Mouse (Mus musculus) cerebellum, adult 2 months (tissue): Measurements from ENCODE around the gene Zgrf1. TPM values are rescaled to one million over a fixed set of nuclear protein-coding genes. Genes with fewer than 3 reads are reported as not detected.

Experiments
- DNase-seq, 2 experiments: peaks; one replicate each; pipeline ENCODE4 v3.0.0; 2021
- H3K27ac ChIP-seq: fragments of 200-500 bp; 2 replicates; pipeline ENCODE4 v1.5.1; 2012; ENCODE audit warnings: low read length, control low read depth, inconsistent platforms; ENCODE audit not compliant: insufficient read depth
- H3K27me3 ChIP-seq: fragments of 200-500 bp; 2 replicates; pipeline ENCODE4 v1.6.1; 2012; ENCODE audit warnings: inconsistent platforms, mild to moderate bottlenecking, low read length, moderate library complexity; ENCODE audit not compliant: control insufficient read depth, insufficient read depth
- H3K4me1 ChIP-seq: fragments of 200-500 bp; 2 replicates; pipeline ENCODE4 v1.6.1; 2011; ENCODE audit warnings: low read length; ENCODE audit not compliant: control insufficient read depth, insufficient read depth
- H3K4me3 ChIP-seq: fragments of 200-500 bp; replicated peaks from 2 replicates; pipeline ENCODE3; 2011; ENCODE audit warnings: mild to moderate bottlenecking, low read depth, low read length, control low read depth; ENCODE audit not compliant: insufficient read depth
- CTCF ChIP-seq: fragments of 200-500 bp; IDR thresholded peaks from 2 replicates; pipeline ENCODE4 v1.5.1; 2011; ENCODE audit warnings: low read depth, mild to moderate bottlenecking, control low read depth, low read length, moderate library complexity, borderline replicate concordance; ENCODE audit not compliant: insufficient read depth
- POLR2A ChIP-seq: fragments of 200-500 bp; IDR thresholded peaks from 2 replicates; pipeline ENCODE4 v1.6.1; 2011; ENCODE audit warnings: low read length, control low read depth, borderline replicate concordance; ENCODE audit not compliant: insufficient read depth
- WGBS: fragments of 180-500 bp; shearing (Covaris S2); methylation state at CpG from one replicate; pipeline ENCODE4 v1.1.7; 2018; 5-methylcytosine and 5-hydroxymethylcytosine counted together
- polyA plus RNA-seq: library from polyadenylated mRNA; depleted of rRNA; stranded (reverse); fragments of >200 nt; gene quantifications from 2 replicates; pipeline ENCODE4 v1.2.3, GENCODE M21; 2012

Gene Zgrf1
- polyA plus RNA-seq, 1 experiment: 6.4 TPM

DNA sequence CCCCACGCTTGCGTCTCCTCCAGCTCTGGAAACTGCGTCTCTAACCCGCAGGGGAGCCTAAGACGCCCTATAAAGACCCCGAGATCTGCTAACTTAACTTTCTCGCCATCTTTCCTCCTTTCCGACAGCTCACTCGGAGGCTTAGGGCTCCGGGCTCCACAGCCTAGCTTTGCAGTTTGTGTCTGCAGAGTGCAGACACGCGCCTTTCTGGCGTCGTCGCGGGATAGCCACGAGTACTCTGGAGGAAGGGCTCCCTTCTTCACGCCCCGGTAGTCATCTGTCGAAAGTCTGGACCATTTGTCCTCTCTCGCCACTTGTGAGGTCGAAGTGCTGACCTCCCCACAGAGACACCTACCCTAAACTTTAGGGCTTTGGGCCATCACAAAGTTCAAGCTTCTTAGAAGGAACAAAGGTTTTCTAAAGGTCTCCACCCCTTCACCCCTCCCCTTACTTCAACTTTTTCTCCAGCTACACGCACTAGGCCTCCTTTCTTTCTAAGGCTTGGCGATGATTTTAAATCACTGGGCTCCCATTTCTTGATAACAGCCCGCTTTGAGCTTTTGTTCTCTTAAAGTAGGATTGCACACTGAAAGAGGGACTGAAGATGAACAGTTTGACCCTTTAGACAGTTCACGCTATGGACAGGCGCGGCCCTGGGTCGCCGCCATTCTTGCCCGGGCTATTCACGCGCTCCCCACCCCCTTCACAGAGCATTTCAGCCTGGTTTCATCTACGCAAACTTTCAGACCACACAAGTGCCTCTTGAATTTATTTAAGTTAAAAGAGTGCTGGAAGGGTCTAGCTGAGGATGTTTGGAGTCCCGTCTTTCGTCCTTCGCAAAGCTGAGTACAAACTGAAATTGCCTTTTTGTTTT lies 75.3 kb downstream of the Zgrf1 start:
- WGBS: 6% methylated on average over 37 of the region's 37 CpGs
- no peak for TF ChIP-seq CTCF
- TF ChIP-seq POLR2A: no peak
- H3K27me3 ChIP-seq: peaks cover 26% of the 10 kb centered on the region; the same call in 1 of the 2 replicates
- H3K4me1 ChIP-seq: no peaks in the 10 kb centered on the region
- H3K4me3 ChIP-seq: no peak overlapping the region
- DNase-seq: no peak
- no peak overlapping the region for H3K27ac ChIP-seq

DNA sequence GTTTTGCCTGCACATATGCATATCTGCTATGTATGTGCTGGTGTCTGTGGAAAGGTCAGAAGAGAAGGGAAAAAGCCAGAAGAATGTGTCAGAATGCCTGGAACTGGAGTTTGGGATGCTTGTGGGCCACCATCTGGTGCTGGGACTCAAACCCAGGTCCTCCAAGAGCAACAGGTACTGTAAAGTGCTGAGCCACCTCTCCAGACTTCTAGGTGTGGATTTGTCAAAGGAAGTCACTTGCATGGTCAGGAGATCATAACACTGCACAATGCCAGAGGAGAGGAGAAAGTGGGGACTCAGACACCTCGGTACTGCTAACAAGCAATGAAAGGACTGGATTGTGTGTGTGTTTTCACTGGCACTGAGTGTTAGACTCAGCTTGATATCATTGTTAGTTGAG lies 76.9 kb downstream of the Zgrf1 start:
- Histone ChIP-seq H3K27me3 (peaks cover 26% of the 10 kb centered on the region; the same call in 1 of the 2 replicates), H3K4me1 (no peaks in the 10 kb centered on the region), H3K27ac (no peak overlapping the region), H3K4me3 (no peak overlapping the region)
- 22% methylated on average over 1 of the region's 1 CpGs for WGBS
- TF ChIP-seq CTCF (no peak), POLR2A (no peak)
- DNase-seq: peak in 1 of 2 experiments; percentile 22

DNA sequence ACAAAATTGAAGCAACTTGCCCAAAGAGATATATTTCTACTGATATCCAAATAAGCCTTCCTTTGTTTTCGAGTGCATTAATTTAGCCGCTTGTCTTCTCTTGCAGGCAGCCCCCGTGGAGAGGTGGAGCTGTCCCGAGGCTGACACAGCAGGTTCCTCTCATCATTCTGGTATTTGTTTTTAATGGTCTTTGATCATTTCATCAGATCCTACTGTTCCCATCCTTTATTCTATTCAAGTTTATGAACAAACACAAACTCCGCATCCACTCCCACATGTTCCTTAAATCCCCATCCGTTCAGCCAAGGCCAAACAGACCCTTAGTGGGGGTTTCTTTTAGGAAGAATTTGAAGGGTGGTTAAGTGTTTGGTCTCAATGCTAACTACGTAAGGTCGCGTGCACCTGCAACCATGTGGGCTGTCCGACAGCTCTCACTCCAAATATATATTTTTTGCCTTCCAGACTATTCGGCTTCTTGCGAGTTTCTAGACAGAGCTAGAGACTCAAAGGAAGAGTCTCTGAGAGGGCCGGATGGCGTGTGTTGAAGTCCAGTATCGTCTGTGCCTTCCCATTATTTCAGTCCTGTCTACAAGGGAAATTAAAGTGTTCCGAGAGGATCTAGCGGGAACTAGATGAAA lies 77.6 kb downstream of the Zgrf1 start:
- no peak for TF ChIP-seq CTCF
- TF ChIP-seq POLR2A: no peak
- 10% methylated on average over 17 of the region's 17 CpGs for WGBS
- Histone ChIP-seq H3K4me1 (no peaks in the 10 kb centered on the region), H3K27ac (no peak overlapping the region), H3K27me3 (peaks cover 24% of the 10 kb centered on the region; the same call in 1 of the 2 replicates), H3K4me3 (no peak overlapping the region)
- no peak for DNase-seq

DNA sequence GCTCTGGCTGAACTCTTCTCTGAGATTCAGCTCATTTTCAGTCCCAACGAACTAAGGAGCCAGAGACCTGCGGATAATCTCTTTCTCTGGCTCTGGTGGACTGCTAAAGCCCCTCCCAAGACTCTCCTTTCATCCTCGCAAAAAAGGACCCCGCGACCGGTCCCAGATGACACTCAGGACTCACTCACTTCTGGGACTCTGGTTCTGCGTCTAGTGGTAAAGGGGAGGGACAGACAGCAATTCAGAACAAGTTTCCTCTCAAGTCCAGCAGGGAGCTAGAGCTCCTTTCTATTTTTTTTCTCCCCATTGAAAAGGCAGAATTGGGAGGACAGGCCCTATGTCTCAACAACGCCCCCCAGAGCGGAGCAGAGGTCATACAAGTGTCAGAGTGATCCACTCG lies 78.3 kb downstream of the Zgrf1 start:
- no peak for TF ChIP-seq CTCF
- no peak for TF ChIP-seq POLR2A
- H3K4me1 ChIP-seq: no peaks in the 10 kb centered on the region
- no peak for DNase-seq
- no peak overlapping the region for H3K27ac ChIP-seq
- peaks cover 20% of the 10 kb centered on the region; the same call in 1 of the 2 replicates for H3K27me3 ChIP-seq
- WGBS: 1% methylated on average over 10 of the region's 10 CpGs
- no peak overlapping the region for H3K4me3 ChIP-seq

DNA sequence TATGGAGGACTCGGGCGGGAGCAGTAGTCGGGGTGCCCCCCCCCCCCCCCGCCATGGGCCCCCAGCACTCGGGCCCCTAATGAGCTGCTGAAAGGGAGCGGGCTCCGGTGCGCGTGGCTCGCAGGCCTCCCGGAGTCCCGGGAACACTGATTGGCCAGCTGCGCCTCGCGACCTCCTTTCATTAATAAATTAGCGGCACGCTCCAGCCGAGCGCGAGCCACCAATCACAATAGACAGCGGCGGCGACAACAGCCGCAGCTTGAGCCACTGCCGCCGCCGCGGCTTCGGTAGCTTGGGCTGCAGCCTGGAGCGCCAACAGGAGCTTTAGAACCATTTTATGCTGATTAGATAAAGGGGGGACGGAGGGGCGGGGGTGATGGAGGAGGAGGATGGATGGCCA lies 79.2 kb downstream of the Zgrf1 start:
- DNase-seq: peak; percentile 15 to 27
- H3K27me3 ChIP-seq: peaks cover 13% of the 10 kb centered on the region; the same call in 1 of the 2 replicates

DNA sequence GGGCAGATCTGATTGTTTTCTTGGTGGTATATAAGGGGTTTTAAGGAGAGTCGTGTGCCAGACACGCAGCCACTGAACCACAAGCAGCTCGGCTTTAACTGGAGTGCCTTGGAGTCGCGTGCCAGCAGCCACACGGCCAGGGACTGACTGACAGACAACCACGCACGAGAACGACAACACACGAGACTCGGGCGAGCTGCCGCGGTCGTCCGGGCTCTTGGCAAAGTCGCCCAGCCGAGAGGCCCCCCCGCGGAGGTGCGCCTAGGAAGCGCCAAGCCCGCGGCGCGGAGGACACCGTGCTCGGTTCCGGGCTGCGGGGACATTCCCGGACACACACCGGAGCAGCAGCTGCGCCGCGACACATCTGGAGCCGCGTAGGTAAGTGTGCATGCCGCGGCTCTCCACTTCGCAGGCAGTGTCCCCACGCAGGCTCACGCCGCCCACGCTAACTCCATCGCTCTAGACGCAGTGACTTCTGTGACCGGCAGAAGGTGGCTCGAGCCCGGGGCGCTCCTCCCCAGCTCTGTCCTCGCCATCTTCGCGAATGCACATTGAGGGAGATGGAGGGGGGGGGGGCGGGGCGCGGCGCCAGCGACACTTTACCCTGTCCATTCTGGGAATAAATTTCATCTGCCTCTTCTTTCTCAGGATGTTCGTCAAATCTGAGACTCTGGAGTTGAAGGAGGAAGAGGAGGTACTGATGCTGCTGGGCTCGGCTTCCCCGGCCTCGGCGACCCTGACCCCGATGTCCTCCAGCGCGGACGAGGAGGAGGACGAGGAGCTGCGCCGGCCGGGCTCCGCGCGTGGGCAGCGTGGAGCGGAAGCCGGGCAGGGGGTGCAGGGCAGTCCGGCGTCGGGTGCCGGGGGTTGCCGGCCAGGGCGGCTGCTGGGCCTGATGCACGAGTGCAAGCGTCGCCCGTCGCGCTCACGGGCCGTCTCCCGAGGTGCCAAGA lies 80.1 kb downstream of the Zgrf1 start, which contains the start of gene Neurog2:
Gene Neurog2 (plus strand): TSS at position 56 of the 953 bp plus-strand sequence.
- WGBS: under 1% methylated on average over 89 of the region's 92 CpGs
- H3K4me1 ChIP-seq: no peaks in the 10 kb centered on the region
- DNase-seq: peak; percentile 22 to 43
- no peak for TF ChIP-seq POLR2A
- TF ChIP-seq CTCF: no peak
- H3K27ac ChIP-seq: no peak within 1 kb of the TSS
- peaks cover 11% of the 10 kb centered on the region; the same call in 1 of the 2 replicates for H3K27me3 ChIP-seq
- peak within 1 kb of the TSS; percentile 46 for H3K4me3 ChIP-seq

More for the DNA sequence above, 79.2 kb downstream of the Zgrf1 start:
- Histone ChIP-seq H3K27ac (no peak overlapping the region), H3K4me3 (no peak overlapping the region), H3K4me1 (no peaks in the 10 kb centered on the region)
- no peak for TF ChIP-seq POLR2A
- TF ChIP-seq CTCF: no peak
- WGBS: 1% methylated on average over 32 of the region's 32 CpGs
